Mouse (Mus musculus) kidney, embryonic 16.5 days (tissue): Measurements from ENCODE around the gene Fam131b. TPM values are rescaled to one million over a fixed set of nuclear protein-coding genes. Genes with fewer than 3 reads are reported as not detected.

Experiments
- ATAC-seq: fragments of 200-750 bp; cut with Nextera tagmentation; 2 replicates; pipeline ENCODE4 v1.8.0; 2017; ENCODE audit warnings: moderate TSS enrichment; ENCODE audit not compliant: low FRiP score, low TSS enrichment
- H3K27ac ChIP-seq: fragments of 300-500 bp; sonication (generic); 2 replicates; pipeline ENCODE4 v1.5.1; 2014; ENCODE audit warnings: low read length
- H3K27me3 ChIP-seq: fragments of 300-500 bp; sonication (generic); 2 replicates; pipeline ENCODE4 v1.6.1; 2014; ENCODE audit warnings: low read length, control low read depth, mixed read lengths; ENCODE audit not compliant: insufficient read depth
- H3K36me3 ChIP-seq: fragments of 300-500 bp; sonication (generic); 2 replicates; pipeline ENCODE4 v1.6.1; 2014; ENCODE audit warnings: low read length, control low read depth, mixed read lengths; ENCODE audit not compliant: insufficient read depth
- H3K4me1 ChIP-seq: fragments of 300-500 bp; sonication (generic); 2 replicates; pipeline ENCODE4 v1.6.1; 2014; ENCODE audit warnings: low read length, control low read depth, mixed read lengths; ENCODE audit not compliant: insufficient read depth
- H3K4me2 ChIP-seq: fragments of 300-500 bp; sonication (generic); replicated peaks from 2 replicates; pipeline ENCODE4 v1.6.1; 2014; ENCODE audit warnings: low read depth, low read length
- H3K4me3 ChIP-seq: fragments of 300-500 bp; sonication (generic); 2 replicates; pipeline ENCODE4 v1.5.1; 2014; ENCODE audit warnings: mild to moderate bottlenecking, low read length
- H3K9ac ChIP-seq: fragments of 300-500 bp; sonication (generic); replicated peaks from 2 replicates; pipeline ENCODE4 v1.6.1; 2014; ENCODE audit warnings: low read length
- H3K9me3 ChIP-seq: fragments of 300-500 bp; sonication (generic); 2 replicates; pipeline ENCODE4 v1.6.1; 2016; ENCODE audit warnings: low read length, control low read depth
- WGBS: fragments of 180-500 bp; shearing (Covaris S2); extraction: QIAGEN DNeasy Blood & Tissue Kit; methylation state at CpG from one replicate; pipeline ENCODE4 v1.1.7; 2014; 5-methylcytosine and 5-hydroxymethylcytosine counted together
- polyA plus RNA-seq: library from polyadenylated mRNA; unstranded; fragments of >200 nt; fragmentation: Nextera tagmentation; extraction: Ambion mirVana; gene quantifications from 2 replicates; pipeline ENCODE4 v1.2.1, GENCODE M21; 2015

Gene Fam131b
- polyA plus RNA-seq, 1 experiment from 2014 or later: 0.11 TPM

DNA sequence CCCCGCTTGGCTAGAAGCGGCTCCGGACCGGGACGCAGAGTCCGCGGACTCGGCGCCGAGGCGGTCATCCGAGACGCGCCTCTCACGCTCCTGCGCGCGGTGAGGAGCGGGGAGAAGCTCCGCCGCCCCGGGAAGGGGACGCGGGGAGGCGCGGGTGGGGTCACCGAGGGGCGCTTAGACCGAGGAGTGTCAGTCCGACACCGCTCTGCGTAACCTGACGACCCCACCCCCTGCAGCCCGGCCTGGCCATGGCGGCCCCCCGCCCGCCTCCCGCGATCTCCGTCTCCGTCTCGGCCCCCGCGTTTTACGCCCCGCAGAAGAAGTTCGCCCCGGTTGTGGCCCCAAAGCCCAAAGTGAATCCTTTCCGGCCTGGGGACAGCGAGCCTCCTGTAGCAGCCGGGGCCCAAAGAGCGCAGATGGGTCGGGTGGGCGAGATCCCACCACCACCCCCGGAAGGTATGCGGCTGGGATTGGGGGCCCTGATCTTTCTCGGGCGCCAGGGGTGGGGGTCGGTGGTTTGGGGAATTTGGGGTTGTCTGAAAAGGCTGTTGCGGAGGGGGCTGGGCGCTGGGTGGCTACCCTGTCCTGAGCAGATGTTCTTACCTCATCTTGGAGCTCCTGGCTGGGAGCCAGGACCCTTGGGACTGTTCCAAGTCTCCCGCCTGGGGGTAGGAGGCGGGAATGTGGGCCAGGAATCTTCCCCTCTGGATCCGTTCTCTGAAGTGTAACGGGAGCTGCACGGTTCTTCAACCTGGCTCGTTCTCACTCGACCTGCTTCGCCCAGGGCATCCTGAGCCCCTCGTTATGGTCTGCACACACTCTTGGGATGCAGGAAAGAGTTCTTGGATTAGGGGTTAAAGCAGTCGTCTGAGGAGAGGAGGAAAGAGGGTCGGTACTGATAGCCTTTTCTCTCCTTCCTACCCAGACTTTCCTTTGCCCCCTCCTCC, 25.9 kb upstream of the Fam131b start:
- Histone ChIP-seq H3K27ac (peak overlapping the region; percentile 99), H3K9me3 (no peaks in the 10 kb centered on the region), H3K4me1 (peaks cover 45% of the 10 kb centered on the region), H3K27me3 (no peaks in the 10 kb centered on the region), H3K4me3 (peak overlapping the region; percentile 91), H3K36me3 (peaks cover 13% of the 10 kb centered on the region), H3K9ac (peak overlapping the region; percentile 95), H3K4me2 (peak overlapping the region; percentile 95)
- peak; percentile 22 for ATAC-seq
- WGBS: under 1% methylated on average over 62 of the region's 72 CpGs

DNA sequence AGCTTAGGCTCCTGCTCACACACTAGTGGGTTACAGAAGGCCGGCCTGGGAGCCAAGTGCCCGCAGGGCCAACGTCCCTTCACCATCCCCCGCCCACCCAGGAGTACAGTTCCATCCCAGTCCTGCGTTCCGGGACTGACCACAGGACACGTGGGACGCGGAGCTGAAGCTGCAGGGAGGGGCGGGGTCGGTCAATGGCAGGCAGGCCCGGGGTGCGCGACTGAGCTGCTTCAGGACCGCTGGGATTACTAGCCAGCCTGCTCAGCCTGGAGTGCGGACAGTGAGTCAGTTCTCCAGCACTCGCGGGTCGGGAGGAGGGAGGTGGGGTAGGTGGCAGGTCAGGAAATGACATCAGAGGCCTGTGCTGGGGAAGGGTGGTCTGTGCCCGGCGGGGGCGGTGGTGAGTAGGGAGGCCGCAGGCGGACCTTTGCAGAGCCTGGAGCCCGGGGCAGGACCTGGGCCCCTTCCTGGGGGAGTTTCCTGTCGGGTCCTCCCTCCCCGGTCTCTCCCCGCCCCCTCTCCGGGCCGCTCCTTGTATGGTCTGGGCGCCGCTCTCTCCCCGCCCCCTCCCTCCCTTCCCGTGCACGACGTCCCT, 25.1 kb upstream of the Fam131b start, which contains the start of gene Zyx:
Gene Zyx (plus strand): TSS at position 205 of the 595 bp plus-strand sequence.
- Histone ChIP-seq H3K27me3 (no peaks in the 10 kb centered on the region), H3K9me3 (no peaks in the 10 kb centered on the region), H3K9ac (peak within 1 kb of the TSS; percentile 95), H3K4me3 (peak within 1 kb of the TSS; percentile 91), H3K4me1 (peaks cover 45% of the 10 kb centered on the region), H3K4me2 (peak within 1 kb of the TSS; percentile 95), H3K36me3 (peaks cover 13% of the 10 kb centered on the region), H3K27ac (peak within 1 kb of the TSS; percentile 99)
- peak; percentile 96 for ATAC-seq
- under 1% methylated on average over 25 of the region's 36 CpGs for WGBS

DNA sequence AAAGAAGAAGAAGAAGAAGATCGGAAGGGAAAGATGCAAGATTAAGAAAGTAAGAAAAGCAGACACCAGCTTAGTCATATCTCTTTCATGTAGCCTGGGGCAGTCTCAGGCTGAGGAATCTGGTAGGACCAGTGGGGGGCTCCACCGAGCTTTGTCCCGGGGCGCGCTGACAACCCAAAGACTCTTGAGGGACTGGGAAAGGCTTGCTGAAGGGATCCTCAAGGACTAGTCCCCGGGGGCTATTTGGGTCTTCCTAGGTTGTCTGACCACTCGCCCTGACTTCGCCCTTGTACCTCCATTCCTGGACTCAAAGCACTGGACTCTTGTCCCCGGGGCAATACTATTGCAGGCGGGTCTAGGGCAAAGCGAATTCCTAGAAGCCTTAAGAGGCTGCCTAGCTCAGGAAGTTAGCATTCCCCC, 24.6 kb upstream of the Fam131b start:
- Histone ChIP-seq H3K27ac (peak overlapping the region; percentile 99), H3K4me2 (peak overlapping the region; percentile 95), H3K4me1 (peaks cover 40% of the 10 kb centered on the region), H3K9me3 (no peaks in the 10 kb centered on the region), H3K9ac (peak overlapping the region; percentile 95), H3K36me3 (peaks cover 13% of the 10 kb centered on the region), H3K27me3 (no peaks in the 10 kb centered on the region), H3K4me3 (peak overlapping the region; percentile 91)
- 2% methylated on average over 11 of the region's 11 CpGs for WGBS
- peak; percentile 28 for ATAC-seq

DNA sequence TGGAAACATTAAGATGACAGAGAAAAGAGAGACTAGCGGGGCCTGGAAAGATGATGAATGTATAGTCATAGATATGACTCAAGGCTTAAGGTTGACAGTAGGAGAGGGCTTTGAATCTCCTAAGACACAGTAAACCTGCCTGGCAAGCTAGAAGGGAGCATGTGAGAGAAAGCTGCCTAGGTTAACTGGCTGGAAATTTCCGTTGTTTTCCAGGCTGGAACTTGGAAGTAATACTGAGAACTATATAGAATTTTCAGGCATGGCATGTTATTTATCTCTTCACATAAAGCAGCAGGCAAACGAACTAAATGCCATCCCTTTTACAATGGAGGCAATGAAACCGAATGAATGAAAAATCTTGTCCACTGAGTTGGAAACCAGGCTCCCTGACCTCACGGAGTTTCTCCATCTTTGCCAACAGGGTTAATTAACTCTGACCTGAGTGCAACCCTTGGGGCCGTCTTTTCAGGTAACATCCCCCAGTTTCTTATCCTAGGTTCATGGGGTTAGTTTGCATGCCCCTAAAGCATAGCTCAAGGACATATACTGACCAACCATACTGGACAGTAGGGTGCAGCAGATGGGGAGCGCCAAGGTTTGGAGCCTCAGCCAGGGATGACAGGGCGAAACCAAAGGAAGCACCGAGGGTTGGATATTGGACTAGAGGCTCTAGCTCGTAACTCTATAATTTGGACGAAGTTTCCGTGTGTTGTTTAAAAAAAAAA, 24.0 kb upstream of the Fam131b start:
- Histone ChIP-seq H3K9me3 (no peaks in the 10 kb centered on the region), H3K4me2 (peak overlapping the region; percentile 95), H3K4me3 (peak overlapping the region; percentile 91), H3K27ac (no peak overlapping the region), H3K9ac (peak overlapping the region; percentile 95), H3K27me3 (no peaks in the 10 kb centered on the region), H3K36me3 (peaks cover 11% of the 10 kb centered on the region), H3K4me1 (peaks cover 35% of the 10 kb centered on the region)
- ATAC-seq: no peak
- 32% methylated on average over 12 of the region's 12 CpGs for WGBS

DNA sequence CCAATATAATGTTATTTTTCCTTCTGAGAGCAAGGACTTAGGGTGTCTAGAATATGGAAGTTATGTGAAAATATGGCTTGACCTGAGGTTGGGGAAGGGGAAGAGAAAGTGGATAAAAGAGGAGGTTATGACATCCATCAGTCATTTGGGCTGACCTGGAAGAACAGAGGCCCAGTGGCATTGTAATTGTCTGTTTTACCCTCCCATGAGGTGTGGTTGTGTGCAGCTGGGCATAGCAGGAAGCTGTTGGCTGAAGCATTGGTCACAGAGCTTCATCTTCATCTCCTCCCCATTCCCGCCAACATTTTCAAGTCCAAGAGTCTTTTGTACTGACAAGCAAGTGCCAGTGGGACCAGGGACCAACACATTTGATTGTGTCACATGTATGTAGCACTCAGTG, 19.8 kb upstream of the Fam131b start:
- H3K9me3 ChIP-seq: no peaks in the 10 kb centered on the region
- H3K27me3 ChIP-seq: no peaks in the 10 kb centered on the region
- H3K9ac ChIP-seq: no peak overlapping the region
- no peak for ATAC-seq
- no peak overlapping the region for H3K27ac ChIP-seq
- no peaks in the 10 kb centered on the region for H3K36me3 ChIP-seq
- no peak overlapping the region for H3K4me3 ChIP-seq
- peaks cover 7% of the 10 kb centered on the region; the same call in 1 of the 2 replicates for H3K4me1 ChIP-seq
- 84% methylated on average over 1 of the region's 1 CpGs for WGBS
- H3K4me2 ChIP-seq: no peak overlapping the region

DNA sequence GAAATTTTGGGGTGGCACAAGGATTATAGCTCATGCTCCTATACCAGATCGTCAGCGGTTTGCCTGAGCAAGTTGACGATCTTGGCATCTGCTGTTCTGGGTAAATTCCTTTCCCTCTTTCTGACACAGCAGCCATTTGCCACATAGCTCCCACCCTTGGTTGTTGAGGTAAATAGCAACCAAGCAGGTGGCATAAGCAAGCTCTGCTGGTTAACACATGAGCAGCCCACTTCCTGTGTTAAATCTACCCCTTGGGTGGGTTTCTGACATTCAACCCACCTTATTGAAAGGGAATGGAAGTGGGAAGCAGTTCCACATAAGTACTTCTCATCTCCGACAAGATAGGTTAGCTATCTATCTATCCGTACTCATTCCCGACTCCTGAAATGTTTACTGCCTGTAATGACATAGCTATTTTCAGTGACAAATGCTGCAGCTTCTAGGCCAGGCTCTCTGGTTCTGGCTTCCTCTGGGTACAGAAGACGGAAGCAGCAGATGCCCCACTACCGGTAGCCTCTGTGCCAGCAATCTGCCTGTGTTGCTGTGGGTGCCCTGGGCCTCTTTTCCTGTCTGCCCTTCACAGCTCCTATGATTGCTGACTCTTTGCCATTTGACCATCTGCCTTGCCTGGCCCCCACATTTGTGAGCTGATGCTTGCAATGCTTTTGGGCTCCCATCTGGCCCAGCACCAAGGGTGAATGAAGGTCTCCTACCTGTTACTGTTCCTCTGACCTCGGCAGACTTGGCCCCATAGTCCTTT, 19.1 kb upstream of the Fam131b start:
- H3K4me1 ChIP-seq: peaks cover 5% of the 10 kb centered on the region; the same call in 1 of the 2 replicates
- no peaks in the 10 kb centered on the region for H3K36me3 ChIP-seq
- H3K27ac ChIP-seq: no peak overlapping the region
- no peak overlapping the region for H3K9ac ChIP-seq
- no peak overlapping the region for H3K4me2 ChIP-seq
- no peak for ATAC-seq
- no peak overlapping the region for H3K4me3 ChIP-seq
- no peaks in the 10 kb centered on the region for H3K27me3 ChIP-seq
- WGBS: 72% methylated on average over 9 of the region's 9 CpGs
- H3K9me3 ChIP-seq: no peaks in the 10 kb centered on the region

DNA sequence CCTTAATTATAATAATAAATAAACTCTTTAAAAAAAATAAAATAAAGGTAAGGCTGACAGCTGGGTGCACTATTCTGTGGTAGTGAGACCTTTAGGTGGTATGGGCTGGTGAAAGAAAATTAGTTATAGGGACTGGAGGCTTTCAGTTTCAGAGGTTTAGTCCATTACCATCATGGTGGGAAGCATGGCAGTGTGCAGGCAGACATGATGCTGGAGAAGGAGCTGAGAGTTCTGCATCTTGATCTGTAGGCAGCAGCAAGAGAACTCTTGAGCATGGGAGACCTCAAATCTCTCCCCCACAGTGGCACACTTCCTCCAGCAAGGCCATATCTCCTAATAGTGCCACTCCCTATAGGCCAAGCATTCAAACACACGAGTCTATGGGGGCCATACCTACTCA, 17.7 kb upstream of the Fam131b start:
- Histone ChIP-seq H3K9ac (no peak overlapping the region), H3K27me3 (no peaks in the 10 kb centered on the region), H3K9me3 (no peaks in the 10 kb centered on the region), H3K4me1 (no peaks in the 10 kb centered on the region), H3K36me3 (no peaks in the 10 kb centered on the region), H3K4me2 (no peak overlapping the region), H3K4me3 (no peak overlapping the region), H3K27ac (no peak overlapping the region)
- 64% methylated on average over 1 of the region's 1 CpGs for WGBS
- ATAC-seq: no peak

DNA sequence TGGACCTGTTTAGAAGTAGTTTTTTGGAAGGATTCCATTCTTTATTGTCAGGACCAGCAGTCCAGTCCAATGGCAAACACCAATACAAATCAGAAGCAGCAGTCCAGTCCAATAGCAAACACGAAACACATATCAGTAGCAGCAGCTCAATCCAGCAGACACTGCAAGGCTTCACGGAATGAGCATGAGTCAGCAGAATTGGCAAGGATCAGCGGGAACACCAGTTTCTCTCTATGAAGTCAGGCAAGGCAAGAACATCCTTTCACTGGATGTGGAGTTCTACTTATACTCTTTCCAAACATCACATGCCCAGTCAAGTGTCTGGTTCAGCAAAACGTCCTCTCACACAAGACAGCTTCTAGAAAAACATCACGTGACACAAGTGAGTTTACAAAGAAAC, 15.5 kb upstream of the Fam131b start:
- H3K36me3 ChIP-seq: no peaks in the 10 kb centered on the region
- no peak overlapping the region for H3K4me2 ChIP-seq
- no peak overlapping the region for H3K27ac ChIP-seq
- H3K9me3 ChIP-seq: no peaks in the 10 kb centered on the region
- 77% methylated on average over 5 of the region's 5 CpGs for WGBS
- no peak for ATAC-seq
- no peaks in the 10 kb centered on the region for H3K27me3 ChIP-seq
- no peaks in the 10 kb centered on the region for H3K4me1 ChIP-seq
- no peak overlapping the region for H3K9ac ChIP-seq
- H3K4me3 ChIP-seq: no peak overlapping the region

DNA sequence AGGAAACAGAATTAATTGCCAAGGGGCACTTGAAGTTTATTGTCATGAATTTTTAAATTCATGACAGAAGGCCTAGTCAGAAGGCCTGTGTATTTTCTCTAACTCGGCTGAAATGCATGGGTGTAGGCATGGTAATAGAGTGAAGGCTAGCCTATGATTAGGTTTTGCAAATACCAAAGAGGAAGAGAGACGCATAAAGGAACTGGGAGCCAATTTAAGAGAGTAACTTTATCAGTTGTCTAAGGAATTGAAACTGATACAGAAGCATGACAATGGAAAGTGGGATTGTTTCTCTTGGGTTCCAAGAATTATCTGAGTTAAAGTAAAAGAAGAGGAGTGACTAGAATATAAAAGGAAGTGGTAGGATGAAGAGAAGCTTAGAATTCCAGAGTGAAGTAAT, 14.7 kb upstream of the Fam131b start:
- Histone ChIP-seq H3K27me3 (no peaks in the 10 kb centered on the region), H3K36me3 (no peaks in the 10 kb centered on the region), H3K4me2 (no peak overlapping the region), H3K9me3 (no peaks in the 10 kb centered on the region), H3K9ac (no peak overlapping the region), H3K4me1 (no peaks in the 10 kb centered on the region), H3K27ac (no peak overlapping the region), H3K4me3 (no peak overlapping the region)
- 90% methylated on average over 2 of the region's 2 CpGs for WGBS
- no peak for ATAC-seq
